Mouse (Mus musculus) embryonic fibroblast, embryonic 13.5 days (primary cell): ENCODE data around the gene Hunk.

Experiments used
- CTCF ChIP-seq: IDR thresholded peaks from 2 replicates; pipeline ENCODE4 v1.5.1; 2011; ENCODE audit warnings: mild to moderate bottlenecking, control low read depth, low read length, moderate library complexity, borderline replicate concordance; ENCODE audit not compliant: insufficient read depth
- POLR2A ChIP-seq: IDR thresholded peaks from 2 replicates; pipeline ENCODE4 v1.6.1; 2011; ENCODE audit warnings: low read depth, mild to moderate bottlenecking, control low read depth, low read length, moderate library complexity

DNA sequence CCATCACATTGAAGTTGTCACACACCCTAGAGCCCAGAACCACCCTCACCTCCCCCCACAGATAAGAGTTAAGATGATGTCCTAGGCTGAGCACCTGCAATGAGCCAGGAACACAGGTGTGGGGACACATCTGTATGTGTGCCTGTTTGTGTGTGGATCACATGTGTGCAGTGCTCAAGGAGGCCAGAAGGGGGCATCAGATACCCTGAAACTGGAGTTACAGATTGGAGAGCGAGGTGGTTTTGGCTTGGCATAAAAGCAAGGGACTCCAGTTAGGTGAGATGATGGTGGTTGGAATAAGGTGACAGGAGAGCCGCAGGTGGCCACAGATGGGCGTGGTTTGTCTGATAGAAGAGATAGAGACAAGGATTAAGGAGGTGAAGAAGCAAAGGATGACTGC is 4.2 kb upstream of the Hunk start:
- TF ChIP-seq POLR2A, result no peak
- no peak for TF ChIP-seq CTCF
